Mouse (Mus musculus): Measurements from ENCODE around the gene Akr1cl. TPM values are rescaled to one million over a fixed set of nuclear protein-coding genes. Genes with fewer than 3 reads are reported as not detected.

Akr1cl gene
- 5.0 TPM for polyA plus RNA-seq (2014; fragmentation: Illumina TruSeq; extraction: RNeasy Lipid Tissue Mini Kit (QIAGEN cat#74804); ENCODE audit: low read depth, low replicate concordance)

DNA sequence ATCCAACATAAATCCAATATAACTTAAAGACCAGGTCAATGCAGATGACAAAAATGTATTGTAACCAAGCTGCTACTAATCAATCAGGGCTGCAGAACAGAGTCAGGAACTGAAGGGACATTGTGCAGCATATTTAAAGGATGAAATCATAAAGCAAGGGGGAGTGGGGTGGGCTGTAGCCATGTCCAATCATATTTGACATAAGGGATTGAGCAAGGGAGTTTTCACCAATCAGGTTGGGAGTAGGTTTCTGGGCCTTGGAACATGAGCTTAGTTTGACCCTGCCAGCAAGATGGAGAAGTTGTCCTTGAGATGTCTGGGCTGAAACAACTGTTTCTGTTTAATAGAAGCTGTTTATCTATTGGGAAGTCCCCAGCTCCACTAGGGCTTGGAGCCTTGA, at the start of gene Akr1cl:
Gene Akr1cl, minus strand, starts transcription at position 119 of the 400 bp plus-strand sequence.

GRCm38 (mm10) chr1:65082188-65082587, 49.6 kb upstream of the Akr1cl start, which contains the start of gene Crygb:
TSS of gene Crygb (minus strand) at chr1:65082288.

DNA sequence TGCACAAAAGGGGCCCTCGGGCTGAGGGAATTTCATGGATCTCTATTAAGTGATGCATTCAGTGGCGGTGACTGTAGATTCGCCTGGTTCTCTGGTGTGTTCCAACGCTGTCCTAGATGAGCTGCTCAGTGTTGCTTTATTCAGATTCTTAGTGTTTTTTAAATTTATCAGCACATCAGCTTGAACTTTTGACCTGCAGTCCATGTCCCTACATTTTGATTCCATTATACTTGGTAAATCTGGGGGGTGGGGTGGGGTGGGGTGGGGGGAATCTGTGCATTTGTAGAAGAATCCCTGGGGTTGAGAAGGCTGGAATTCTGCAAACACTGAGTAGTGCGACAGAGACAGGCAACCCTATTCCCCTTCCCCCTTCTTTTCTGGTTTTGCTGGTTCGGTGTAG, 41.0 kb upstream of the Akr1cl start, which contains the start of gene Crygc:
Gene Crygc, minus strand, starts transcription at position 101 of the 400 bp plus-strand sequence.

DNA sequence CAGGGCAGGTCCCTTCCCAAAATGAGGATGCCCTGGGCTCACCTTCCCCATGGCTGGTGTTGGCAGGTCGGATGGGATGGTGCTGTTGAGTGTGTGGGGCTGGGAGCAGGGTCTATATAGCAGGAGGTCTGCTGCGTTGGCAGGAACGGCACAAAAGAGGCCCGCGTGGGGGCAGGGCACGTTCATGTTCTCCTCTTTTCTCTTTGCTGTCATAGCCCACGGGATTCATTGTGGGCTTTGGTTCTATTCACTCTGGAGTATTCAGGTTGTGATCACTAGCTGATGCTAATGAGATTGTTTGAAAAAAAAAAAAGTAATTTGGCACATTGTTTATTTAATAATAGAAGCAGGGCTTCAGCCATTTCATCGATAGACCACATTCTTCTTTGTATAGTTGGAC, 30.8 kb upstream of the Akr1cl start, which contains the start of gene Crygd:
Gene Crygd, minus strand, starts transcription at position 101 of the 400 bp plus-strand sequence.

GRCm38 (mm10) chr1:65050952-65051351, 18.4 kb upstream of the Akr1cl start, which contains the start of gene Cryge:
TSS of gene Cryge (minus strand) at chr1:65051149.

Other genes starting within 250 kb of the Akr1cl start
- 6.6 TPM for gene Plekhm3, start 75.9 kb downstream of the Akr1cl start, polyA plus RNA-seq (2014; fragmentation: Illumina TruSeq; extraction: RNeasy Lipid Tissue Mini Kit (QIAGEN cat#74804); ENCODE audit: low read depth, low replicate concordance)
- not detected for gene Cryge, start 18.4 kb upstream of the Akr1cl start, polyA plus RNA-seq (2014; fragmentation: Illumina TruSeq; extraction: RNeasy Lipid Tissue Mini Kit (QIAGEN cat#74804); ENCODE audit: low read depth, low replicate concordance)
- not detected for gene Crygd, start 30.7 kb upstream of the Akr1cl start, polyA plus RNA-seq (2014; fragmentation: Illumina TruSeq; extraction: RNeasy Lipid Tissue Mini Kit (QIAGEN cat#74804); ENCODE audit: low read depth, low replicate concordance)
- gene Crygc, start 40.9 kb upstream of the Akr1cl start, polyA plus RNA-seq (2014; fragmentation: Illumina TruSeq; extraction: RNeasy Lipid Tissue Mini Kit (QIAGEN cat#74804); ENCODE audit: low read depth, low replicate concordance) = not detected
- not detected for gene Crygb, start 49.5 kb upstream of the Akr1cl start, polyA plus RNA-seq (2014; fragmentation: Illumina TruSeq; extraction: RNeasy Lipid Tissue Mini Kit (QIAGEN cat#74804); ENCODE audit: low read depth, low replicate concordance)
- not detected for gene Cryga, start 70.6 kb upstream of the Akr1cl start, polyA plus RNA-seq (2014; fragmentation: Illumina TruSeq; extraction: RNeasy Lipid Tissue Mini Kit (QIAGEN cat#74804); ENCODE audit: low read depth, low replicate concordance)
- gene Gm28845, start 86.8 kb upstream of the Akr1cl start, polyA plus RNA-seq (2014; fragmentation: Illumina TruSeq; extraction: RNeasy Lipid Tissue Mini Kit (QIAGEN cat#74804); ENCODE audit: low read depth, low replicate concordance) = not detected
- gene D630023F18Rik, start 90.5 kb upstream of the Akr1cl start, polyA plus RNA-seq (2014; fragmentation: Illumina TruSeq; extraction: RNeasy Lipid Tissue Mini Kit (QIAGEN cat#74804); ENCODE audit: low read depth, low replicate concordance) = not detected
- gene Idh1, start 153.7 kb upstream of the Akr1cl start, polyA plus RNA-seq (2014; fragmentation: Illumina TruSeq; extraction: RNeasy Lipid Tissue Mini Kit (QIAGEN cat#74804); ENCODE audit: low read depth, low replicate concordance) = 106 TPM
- 10.2 TPM for gene Pikfyve, start 153.9 kb upstream of the Akr1cl start, polyA plus RNA-seq (2014; fragmentation: Illumina TruSeq; extraction: RNeasy Lipid Tissue Mini Kit (QIAGEN cat#74804); ENCODE audit: low read depth, low replicate concordance)
- gene Pth2r, start 249.3 kb upstream of the Akr1cl start, polyA plus RNA-seq (2014; fragmentation: Illumina TruSeq; extraction: RNeasy Lipid Tissue Mini Kit (QIAGEN cat#74804); ENCODE audit: low read depth, low replicate concordance) = not detected